Mouse (Mus musculus): ENCODE measurements around the gene Olfr120.
"Not testable (repeated sequence)": the region's sequence is repeated elsewhere in the genome, so short reads cannot be mapped to it uniquely, and the experiment has no call there.

Olfr120 gene

GRCm38 (mm10) chr17:37721508-37721907, at the start of gene Olfr120:
TSS of gene Olfr120 (plus strand) at chr17:37721808.
- no peak for DNase-seq

GRCm38 (mm10) chr17:37696264-37696663, 25.3 kb upstream of the Olfr120 start, which contains the start of gene Olfr119:
TSS of gene Olfr119 (plus strand) at chr17:37696564.
- DNase-seq, result not testable (repeated sequence)

GRCm38 (mm10) chr17:37738070-37738469, 16.5 kb downstream of the Olfr120 start:
- no peak for DNase-seq

GRCm38 (mm10) chr17:37768307-37768706, 46.7 kb downstream of the Olfr120 start, which contains the start of gene Olfr122:
TSS of gene Olfr122 (plus strand) at chr17:37768607.
- DNase-seq, result no peak

Measured in retina, postnatal 1 day (tissue).